Mouse (Mus musculus) ES-E14 (cell line): ENCODE measurements at regions not wholly inside any gene's neighbourhood (a gene's known extent, or its start where the extent isn't known, plus 50 kb on each side); places are given as distances from the start of the nearest gene placed in this dataset.

ENCODE experiments used
- DNase-seq: peaks from one replicate; pipeline ENCODE4 v3.0.0-alpha.2; 2013; ENCODE audit warnings: low read depth, low spot score
- H3K27ac ChIP-seq: 2 replicates; pipeline ENCODE4 v1.5.1; 2012; ENCODE audit warnings: low read depth, mild to moderate bottlenecking, low read length, moderate library complexity, mixed read lengths; ENCODE audit not compliant: poor library complexity, insufficient read depth, severe bottlenecking
- H3K36me3 ChIP-seq: 2 replicates; pipeline ENCODE4 v1.6.1; 2012; ENCODE audit warnings: mild to moderate bottlenecking, low read length, moderate library complexity, mixed read lengths; ENCODE audit not compliant: control insufficient read depth, poor library complexity, insufficient read depth, severe bottlenecking
- H3K4me1 ChIP-seq, 2 experiments: fragments of 150-350 bp in 1 of 2; sonication (generic) in 1 of 2; 2 replicates each; pipeline ENCODE4 v1.6.1; 2012; ENCODE audit warnings: low read length in 2 of 2, mild to moderate bottlenecking in 1 of 2, mixed read lengths in 1 of 2; ENCODE audit not compliant: control insufficient read depth in 2 of 2, insufficient read depth in 2 of 2, poor library complexity in 1 of 2
- H3K4me3 ChIP-seq, 2 experiments: fragments of 150-350 bp in 1 of 2; sonication (generic) in 1 of 2; 2 replicates each; pipeline ENCODE4 v1.5.1; 2012; ENCODE audit warnings: low read length in 2 of 2, low read depth in 1 of 2, mild to moderate bottlenecking in 1 of 2, mixed read lengths in 1 of 2; ENCODE audit not compliant: insufficient read depth in 1 of 2, poor library complexity in 1 of 2, severe bottlenecking in 1 of 2
- H3K9ac ChIP-seq: 2 replicates; pipeline ENCODE4 v1.6.1; 2012; ENCODE audit warnings: low read depth, mild to moderate bottlenecking, low read length, mixed read lengths; ENCODE audit not compliant: poor library complexity, insufficient read depth, severe bottlenecking
- H3K9me3 ChIP-seq: fragments of 150-350 bp; sonication (generic); 2 replicates; pipeline ENCODE4 v1.6.1; 2012; ENCODE audit warnings: low read depth, mild to moderate bottlenecking, low read length; ENCODE audit not compliant: control insufficient read depth, insufficient read depth
- CHD2 ChIP-seq: IDR thresholded peaks from 2 replicates; pipeline ENCODE4 v1.6.1; 2014; ENCODE audit warnings: mild to moderate bottlenecking, low read depth, low read length, inconsistent platforms
- HCFC1 ChIP-seq: IDR thresholded peaks from 2 replicates; pipeline ENCODE4 v1.6.1; 2012; ENCODE audit warnings: low read length, inconsistent platforms, borderline replicate concordance; ENCODE audit not compliant: insufficient read depth
- MAFK ChIP-seq: IDR thresholded peaks from 2 replicates; pipeline ENCODE4 v1.6.1; 2014; ENCODE audit warnings: mild to moderate bottlenecking, low read depth, low read length, inconsistent platforms; ENCODE audit not compliant: insufficient read depth
- ZC3H11A ChIP-seq: IDR thresholded peaks from 2 replicates; pipeline ENCODE4 v1.6.1; 2012; ENCODE audit warnings: low read depth, mild to moderate bottlenecking, inconsistent platforms, low read length, borderline replicate concordance
- ZNF384 ChIP-seq: IDR thresholded peaks from 2 replicates; pipeline ENCODE4 v1.6.1; 2012; ENCODE audit warnings: low read depth, low read length, inconsistent platforms
- in situ Hi-C, 2 experiments: fragments of 600-800 bp; cut with MboI; formaldehyde crosslinking; loops; one replicate each; pipeline ENCODE4 v1.15.1; 2025; ENCODE audit warnings: low sequenced_read_pairs in 2 of 2, inconsistent platforms in 1 of 2; ENCODE audit not compliant: unreplicated experiment in 2 of 2

- H3K9me3 ChIP-seq = no peaks in the 10 kb centered on the region
- in situ Hi-C loops = loop anchor here in 1 of 2 experiments (25.0 kb wide), 1 partner anchor 1044 kb away; no protein-coding TSS in a partner anchor
- DNase-seq = no peak
Measured at GRCm38 (mm10) chr7:95868753-95869152, 302.3 kb upstream of the Tenm4 start.

GRCm38 (mm10) chr7:95880576-95881267, 290.3 kb upstream of the Tenm4 start:
- H3K27ac ChIP-seq = no peak overlapping the region
- no peaks in the 10 kb centered on the region for H3K9me3 ChIP-seq
- no peaks in the 10 kb centered on the region for H3K36me3 ChIP-seq
- H3K4me1 ChIP-seq = no peaks in the 10 kb centered on the region
- H3K4me3 ChIP-seq = no peak overlapping the region
- TF ChIP-seq ZC3H11A (no peak), CHD2 (no peak), MAFK (no peak), ZNF384 (no peak), HCFC1 (no peak)
- in situ Hi-C loops = no loop called here
- no peak overlapping the region for H3K9ac ChIP-seq
- no peak for DNase-seq

More at GRCm38 (mm10) chr7:95868753-95869152, 302.3 kb upstream of the Tenm4 start:
- TF ChIP-seq HCFC1 = no peak
- no peak for TF ChIP-seq CHD2
- no peak for TF ChIP-seq ZNF384
- TF ChIP-seq MAFK = no peak
- no peak for TF ChIP-seq ZC3H11A
- Histone ChIP-seq H3K4me1 (no peaks in the 10 kb centered on the region), H3K27ac (no peak overlapping the region), H3K36me3 (no peaks in the 10 kb centered on the region), H3K9ac (no peak overlapping the region), H3K4me3 (no peak overlapping the region)

GRCm38 (mm10) chr7:95901524-95901923, 269.5 kb upstream of the Tenm4 start:
- in situ Hi-C loops = no loop called here
- no peak for DNase-seq
- TF ChIP-seq ZNF384 (no peak), ZC3H11A (no peak), CHD2 (no peak), MAFK (no peak), HCFC1 (no peak)
- Histone ChIP-seq H3K9ac (no peak overlapping the region), H3K36me3 (no peaks in the 10 kb centered on the region), H3K27ac (no peak overlapping the region), H3K9me3 (no peaks in the 10 kb centered on the region), H3K4me1 (no peaks in the 10 kb centered on the region), H3K4me3 (no peak overlapping the region)

- no peak for DNase-seq
- in situ Hi-C loops = no loop called here
Measured at GRCm38 (mm10) chr7:95914406-95915080, 256.5 kb upstream of the Tenm4 start.

More at GRCm38 (mm10) chr7:95914406-95915080, 256.5 kb upstream of the Tenm4 start:
- TF ChIP-seq MAFK (no peak), ZC3H11A (no peak), ZNF384 (no peak), CHD2 (no peak), HCFC1 (no peak)
- no peaks in the 10 kb centered on the region for H3K9me3 ChIP-seq
- no peaks in the 10 kb centered on the region for H3K36me3 ChIP-seq
- no peak overlapping the region for H3K27ac ChIP-seq
- no peak overlapping the region for H3K4me3 ChIP-seq
- H3K4me1 ChIP-seq = no peaks in the 10 kb centered on the region
- H3K9ac ChIP-seq = no peak overlapping the region
